Mouse (Mus musculus) gastrocnemius, adult 18-20 months (tissue): ENCODE results near the gene Arhgef38. TPM values are rescaled to one million over a fixed set of nuclear protein-coding genes. Genes with fewer than 3 reads are reported as not detected.

Experiments used
- DNase-seq: peaks from one replicate; pipeline ENCODE4 v3.0.0; 2021; ENCODE audit warnings: low spot score
- total RNA-seq, 2 experiments: library from RNA; stranded (reverse); gene quantifications; 2 replicates each; pipeline ENCODE4 v1.2.3; 2021

Arhgef38 gene
- total RNA-seq, 2 experiments from 2014 or later = not detected

GRCm38 (mm10) chr3:133167550-133167949 lies 67.2 kb downstream of the Arhgef38 start:
- no peak for DNase-seq

- no peak for DNase-seq
Observed at GRCm38 (mm10) chr3:133165130-133165529, 69.6 kb downstream of the Arhgef38 start.

GRCm38 (mm10) chr3:133163913-133164406 lies 70.8 kb downstream of the Arhgef38 start:
- no peak for DNase-seq

- DNase-seq = no peak
Observed at GRCm38 (mm10) chr3:133163174-133163573, 71.6 kb downstream of the Arhgef38 start.

- DNase-seq = no peak
Observed at GRCm38 (mm10) chr3:133161407-133161806, 73.3 kb downstream of the Arhgef38 start.

GRCm38 (mm10) chr3:133158260-133158659 lies 76.5 kb downstream of the Arhgef38 start:
- no peak for DNase-seq

- no peak for DNase-seq
Observed at GRCm38 (mm10) chr3:133154683-133155082, 80.1 kb downstream of the Arhgef38 start.

- DNase-seq = no peak
Observed at GRCm38 (mm10) chr3:133153629-133154028, 81.1 kb downstream of the Arhgef38 start.

GRCm38 (mm10) chr3:133152831-133153230 lies 81.9 kb downstream of the Arhgef38 start:
- DNase-seq = no peak

GRCm38 (mm10) chr3:133151629-133152028 lies 83.1 kb downstream of the Arhgef38 start:
- no peak for DNase-seq

GRCm38 (mm10) chr3:133144511-133145147 lies 90.1 kb downstream of the Arhgef38 start:
- no peak for DNase-seq

- DNase-seq = no peak
Observed at GRCm38 (mm10) chr3:133141877-133142276, 92.9 kb downstream of the Arhgef38 start.

GRCm38 (mm10) chr3:133132611-133133010 lies 102.1 kb downstream of the Arhgef38 start:
- DNase-seq = no peak

GRCm38 (mm10) chr3:133131372-133131771 lies 103.4 kb downstream of the Arhgef38 start:
- no peak for DNase-seq

GRCm38 (mm10) chr3:133113281-133113680 lies 121.5 kb downstream of the Arhgef38 start:
- no peak for DNase-seq

- DNase-seq = no peak
Observed at GRCm38 (mm10) chr3:133111741-133112140, 123.0 kb downstream of the Arhgef38 start.

GRCm38 (mm10) chr3:133109844-133110243 lies 124.9 kb downstream of the Arhgef38 start:
- no peak for DNase-seq

GRCm38 (mm10) chr3:133108731-133109130 lies 126.0 kb downstream of the Arhgef38 start:
- DNase-seq = no peak

- no peak for DNase-seq
Observed at GRCm38 (mm10) chr3:133104436-133104835, 130.3 kb downstream of the Arhgef38 start.

GRCm38 (mm10) chr3:133103768-133104167 lies 131.0 kb downstream of the Arhgef38 start:
- DNase-seq = no peak

- no peak for DNase-seq
Observed at GRCm38 (mm10) chr3:133098909-133099308, 135.8 kb downstream of the Arhgef38 start.

GRCm38 (mm10) chr3:133098336-133098735 lies 136.4 kb downstream of the Arhgef38 start:
- no peak for DNase-seq

- DNase-seq = no peak
Observed at GRCm38 (mm10) chr3:133097936-133098335, 136.8 kb downstream of the Arhgef38 start.

- no peak for DNase-seq
Observed at GRCm38 (mm10) chr3:133094305-133094704, 140.4 kb downstream of the Arhgef38 start.
